Mouse (Mus musculus): ENCODE measurements around the gene Mapkapk2.

DNA sequence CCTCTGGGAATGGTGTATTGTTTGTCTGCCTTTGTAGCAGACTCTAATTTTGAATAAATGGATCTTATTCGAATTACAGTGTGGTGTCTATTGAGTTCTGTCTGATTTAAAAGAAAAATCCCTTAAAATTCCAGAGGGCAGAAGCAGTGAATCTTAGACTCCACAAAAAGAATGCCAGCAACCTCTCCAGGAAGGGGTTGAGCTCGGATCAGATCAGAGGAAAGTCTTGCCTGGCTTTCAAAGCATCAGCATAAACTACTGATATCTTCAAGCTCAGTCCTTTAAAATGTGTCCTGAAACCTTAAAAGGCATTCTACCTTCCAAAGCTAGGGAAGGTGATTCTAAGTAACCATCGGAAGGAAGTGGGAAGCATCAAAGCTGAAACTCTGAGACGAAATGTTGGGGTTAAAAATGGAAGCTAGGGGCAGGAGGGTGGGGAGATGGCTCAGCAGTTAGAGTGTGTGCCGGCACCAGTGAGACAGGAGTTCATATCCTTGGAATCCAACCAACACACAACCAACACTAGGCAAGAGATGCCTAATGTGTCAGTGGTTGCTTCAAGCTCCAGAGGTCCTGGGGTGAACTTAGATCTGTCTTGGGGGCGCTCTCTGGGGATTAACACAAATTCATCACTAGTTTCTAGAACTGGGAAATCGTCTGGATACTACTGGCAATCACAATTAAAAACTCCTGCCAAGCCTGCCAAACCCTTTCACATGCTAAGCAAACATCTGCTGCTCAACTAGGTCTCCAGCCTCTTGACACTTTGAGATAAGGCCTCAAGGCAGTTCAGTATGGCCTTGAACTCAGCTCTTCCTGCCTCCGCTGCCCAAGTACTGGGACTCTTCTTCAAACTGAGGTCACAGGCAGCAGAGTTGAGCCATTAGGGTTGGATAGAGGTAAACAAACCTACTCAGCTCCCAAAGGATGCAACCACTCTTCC is 72.5 kb downstream of the Mapkapk2 start:
- TF ChIP-seq CTCF (IDR thresholded peaks at IDR 0.05), result no peak
- no peak for TF ChIP-seq EP300 (IDR thresholded peaks at IDR 0.05; ENCODE audit: insufficient read depth, low read depth, low read length)
